Comparison of ENCODE assay signal across 12 mouse cellular contexts in the genomic region with DNA sequence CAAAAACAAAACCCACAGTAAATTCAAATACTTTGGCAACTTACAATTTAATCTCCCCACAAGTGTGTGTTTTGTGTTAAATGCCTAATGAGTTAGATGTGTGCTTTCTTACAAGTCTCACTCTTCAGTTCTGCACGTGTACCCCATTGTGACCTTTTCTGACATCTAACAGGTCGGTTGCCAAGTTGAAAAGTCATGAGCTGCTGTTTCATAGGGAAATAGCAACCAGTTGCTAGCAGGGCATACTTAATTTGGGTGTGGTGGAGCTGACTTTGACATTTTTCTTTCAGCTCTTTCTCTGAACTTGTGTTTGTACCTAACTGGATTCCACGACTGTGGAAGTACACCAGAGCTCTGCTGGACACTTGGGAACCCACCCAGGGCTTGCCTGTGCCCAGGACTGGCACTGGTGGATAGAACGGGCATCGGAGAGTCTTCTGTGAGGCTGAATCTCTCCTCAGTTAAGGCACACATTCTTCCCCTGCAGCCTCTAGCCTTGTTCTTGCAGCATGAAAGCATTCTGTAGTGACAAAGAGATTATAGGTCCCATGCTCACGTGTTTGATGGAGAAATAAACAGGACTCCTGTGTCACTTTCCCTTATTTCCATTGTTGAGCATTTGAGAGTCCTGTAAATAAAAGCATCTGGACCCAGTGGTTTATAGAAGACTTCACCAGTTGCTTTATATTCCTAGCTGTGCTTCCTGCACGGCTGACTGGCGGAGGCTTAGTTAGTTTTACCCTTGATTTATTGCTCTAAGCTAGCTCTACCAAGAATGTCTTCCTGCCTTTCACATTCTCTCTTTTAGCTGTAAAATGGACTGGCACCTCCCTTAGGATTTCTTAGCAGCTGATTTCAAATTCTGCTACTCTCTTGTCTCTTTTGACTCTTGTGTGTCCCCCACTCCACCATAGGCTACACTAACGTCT.
DNase-seq lines count a peak whose midpoint lies in the region; ATAC-seq and TF ChIP-seq lines count a peak whose summit lies in the region.
"Had no signal": no experiment of that assay in that cellular context is flagged by ENCODE, and none has a peak within 500 bp of the region (broad histone marks: within the 10 kb centered on the region; RNA-seq: fewer than 3 reads in every experiment).

No protein-coding gene starts in this region.

- peak overlapping the region; percentile 56; the same call in 1 of the 2 replicates for H3K27ac ChIP-seq in heart, embryonic 10.5 days
- H3K27ac ChIP-seq in lung, postnatal 0 days (ENCODE audit: low read length), result peak overlapping the region; percentile 85
- H3K27ac ChIP-seq: embryonic facial prominence, embryonic 13.5 days had no signal

- H3K4me2 ChIP-seq in lung, postnatal 0 days (replicated peaks; ENCODE audit: low read depth, low read length), result no peak overlapping the region
- H3K4me2 ChIP-seq: embryonic facial prominence, embryonic 13.5 days; midbrain, embryonic 11.5 days had no signal

- H3K9ac ChIP-seq in lung, postnatal 0 days (replicated peaks; ENCODE audit: low read depth), result no peak overlapping the region
- H3K9ac ChIP-seq: embryonic facial prominence, embryonic 13.5 days had no signal

- ATAC-seq in lung, postnatal 0 days, result peak; percentile 34
- ATAC-seq in erythroblast, adult 5-6 weeks (replicated peaks; ENCODE audit: low FRiP score, poor library complexity, severe bottlenecking), result no peak

- peak; percentile 81; the same call in 1 of the 2 replicates for TF ChIP-seq EP300 in lung, postnatal 0 days (IDR thresholded peaks at IDR 0.05)

- 78% methylated on average over 9 of the region's 9 CpGs for WGBS in heart, embryonic 10.5 days
- 53% methylated on average over 9 of the region's 9 CpGs for WGBS in lung, postnatal 0 days

- no peak overlapping the region for H3K4me3 ChIP-seq in heart, embryonic 10.5 days
- no peak overlapping the region for H3K4me3 ChIP-seq in lung, postnatal 0 days (ENCODE audit: low read depth, low read length)
- H3K4me3 ChIP-seq: embryonic facial prominence, embryonic 13.5 days had no signal

- intact Hi-C loops in heart, postnatal 14 days (cut with DNase I), result no loop called here

- no peaks in the 10 kb centered on the region for H3K9me3 ChIP-seq in heart, embryonic 10.5 days
- H3K9me3 ChIP-seq in lung, postnatal 0 days (ENCODE audit: low read length), result no peaks in the 10 kb centered on the region
- H3K9me3 ChIP-seq: embryonic facial prominence, embryonic 13.5 days had no signal

- peaks cover 4% of the 10 kb centered on the region; the same call in 1 of the 2 replicates for H3K36me3 ChIP-seq in heart, embryonic 10.5 days
- H3K36me3 ChIP-seq in lung, postnatal 0 days (ENCODE audit: insufficient read depth, low read length), result no peaks in the 10 kb centered on the region

- DNase-seq in heart, embryonic 10.5 days (ENCODE audit: low spot score), result no peak
- no peak for DNase-seq in heart, postnatal 14 days
- DNase-seq in lung, postnatal 0 days (ENCODE audit: low spot score), result peak; percentile 76
- no peak for DNase-seq in lung, postnatal 14 days
- peak; percentile 54 for DNase-seq in fibroblast of lung, adult 2 months (ENCODE audit: low read depth)
- peak; percentile 32 for DNase-seq in mesoderm, embryonic 11.5 days (ENCODE audit: low read depth, low spot score)
- DNase-seq in c-Kit-positive CD71-positive TER-119-positive erythroid progenitor cells, embryonic 14.5 days (ENCODE audit: low spot score), result no peak
- DNase-seq: cerebellum, adult 11-12 months had no signal

- no peak for TF ChIP-seq CTCF in lung, postnatal 0 days (IDR thresholded peaks at IDR 0.05)

- H3K27me3 ChIP-seq in heart, embryonic 10.5 days (ENCODE audit: insufficient read depth, poor library complexity, severe bottlenecking), result no peaks in the 10 kb centered on the region
- no peaks in the 10 kb centered on the region for H3K27me3 ChIP-seq in lung, postnatal 0 days (replicated peaks; ENCODE audit: insufficient read depth, low read length)
- H3K27me3 ChIP-seq: CH12.LX; embryonic facial prominence, embryonic 13.5 days had no signal

- H3K4me1 ChIP-seq in heart, embryonic 10.5 days, result peaks cover 34% of the 10 kb centered on the region
- H3K4me1 ChIP-seq in lung, postnatal 0 days (ENCODE audit: insufficient read depth, low read depth, low read length), result peaks cover 28% of the 10 kb centered on the region

Comparison
In these comparisons a context has a peak if more than half of its experiments do, and no peak if none do; other contexts are left out.
1. DNase-seq: peak in lung, postnatal 0 days (single experiment), fibroblast of lung, adult 2 months (single experiment) and mesoderm, embryonic 11.5 days (single experiment); none in heart, embryonic 10.5 days (single experiment), heart, postnatal 14 days (0 of 2), lung, postnatal 14 days (single experiment) and c-Kit-positive CD71-positive TER-119-positive erythroid progenitor cells, embryonic 14.5 days (single experiment).